Mouse (Mus musculus): ENCODE results near the gene Vmn1r188. TPM values are rescaled to one million over a fixed set of nuclear protein-coding genes. Genes with fewer than 3 reads are reported as not detected.
"Not testable (repeated sequence)": the region's sequence is repeated elsewhere in the genome, so short reads cannot be mapped to it uniquely, and the experiment has no call there.

Vmn1r188 gene
- not detected in 2 replicates for polyA plus RNA-seq (2015; fragmentation: Nextera tagmentation; extraction: Ambion mirVana)

GRCm38 (mm10) chr13:22084140-22084539 lies at the start of gene Vmn1r188:
TSS of gene Vmn1r188 (plus strand) at chr13:22084440.
- H3K27me3 ChIP-seq (ENCODE audit: control insufficient read depth, insufficient read depth, low read depth, low read length); H3K4me2 ChIP-seq (ENCODE audit: low read length); H3K36me3 ChIP-seq (ENCODE audit: control insufficient read depth, insufficient read depth, low read length); H3K27ac ChIP-seq (ENCODE audit: low read length); H3K9me3 ChIP-seq (replicated peaks; ENCODE audit: control insufficient read depth, low read length, poor library complexity, severe bottlenecking); H3K9ac ChIP-seq (ENCODE audit: low read depth, low read length); ATAC-seq; H3K4me1 ChIP-seq (ENCODE audit: control insufficient read depth, insufficient read depth, low read length); H3K4me3 ChIP-seq (ENCODE audit: low read depth, low read length): not testable (repeated sequence)
- WGBS = 95% methylated on average over 1 of the region's 1 CpGs

- WGBS = under 1% methylated on average over 10 of the region's 14 CpGs
- H3K4me1 ChIP-seq (ENCODE audit: control insufficient read depth, insufficient read depth, low read length) = peaks cover 14% of the 10 kb centered on the region
Measured at GRCm38 (mm10) chr13:22034443-22035266, 49.6 kb upstream of the Vmn1r188 start.

GRCm38 (mm10) chr13:22035267-22036148 lies 48.7 kb upstream of the Vmn1r188 start, which contains the start of the genes Hist1h2ah and Hist1h2bk:
TSS of gene Hist1h2ah (minus strand) at chr13:22035568.
TSS of gene Hist1h2bk (plus strand) at chr13:22035870.
- not testable (repeated sequence) for H3K36me3 ChIP-seq (ENCODE audit: control insufficient read depth, insufficient read depth, low read length); H3K27me3 ChIP-seq (ENCODE audit: control insufficient read depth, insufficient read depth, low read depth, low read length); H3K9me3 ChIP-seq (replicated peaks; ENCODE audit: control insufficient read depth, low read length, poor library complexity, severe bottlenecking)
- under 1% methylated on average over 21 of the region's 69 CpGs for WGBS
- Histone ChIP-seq H3K4me3 (ENCODE audit: low read depth, low read length) (peak within 1 kb of the TSS; percentile 43), H3K4me1 (ENCODE audit: control insufficient read depth, insufficient read depth, low read length) (peaks cover 22% of the 10 kb centered on the region), H3K27ac (ENCODE audit: low read length) (peak within 1 kb of the TSS; percentile 59; the same call in 1 of the 2 replicates), H3K4me2 (ENCODE audit: low read length) (peak within 1 kb of the TSS; percentile 74), H3K9ac (ENCODE audit: low read depth, low read length) (peak within 1 kb of the TSS; percentile 35; the same call in 1 of the 2 replicates)
- ATAC-seq = peak; percentile 99

More at GRCm38 (mm10) chr13:22034443-22035266, 49.6 kb upstream of the Vmn1r188 start:
- Histone ChIP-seq H3K4me3 (ENCODE audit: low read depth, low read length) (peak overlapping the region; percentile 33), H3K36me3 (ENCODE audit: control insufficient read depth, insufficient read depth, low read length) (no peaks in the 10 kb centered on the region), H3K27ac (ENCODE audit: low read length) (no peak overlapping the region), H3K9me3 (replicated peaks; ENCODE audit: control insufficient read depth, low read length, poor library complexity, severe bottlenecking) (no peaks in the 10 kb centered on the region), H3K9ac (ENCODE audit: low read depth, low read length) (peak overlapping the region; percentile 35; the same call in 1 of the 2 replicates), H3K4me2 (ENCODE audit: low read length) (peak overlapping the region; percentile 64), H3K27me3 (ENCODE audit: control insufficient read depth, insufficient read depth, low read depth, low read length) (no peaks in the 10 kb centered on the region)
- no peak; the same call in 1 of the 2 replicates for ATAC-seq

GRCm38 (mm10) chr13:22036149-22036956 lies 47.9 kb upstream of the Vmn1r188 start:
- Histone ChIP-seq H3K4me3 (ENCODE audit: low read depth, low read length) (peak overlapping the region; percentile 40), H3K9ac (ENCODE audit: low read depth, low read length) (0 out of 2 replicates have a peak overlapping the region, but pooled peaks have one; percentile 21), H3K27me3 (ENCODE audit: control insufficient read depth, insufficient read depth, low read depth, low read length) (no peaks in the 10 kb centered on the region), H3K36me3 (ENCODE audit: control insufficient read depth, insufficient read depth, low read length) (no peaks in the 10 kb centered on the region), H3K4me1 (ENCODE audit: control insufficient read depth, insufficient read depth, low read length) (peaks cover 25% of the 10 kb centered on the region), H3K27ac (ENCODE audit: low read length) (peak overlapping the region; percentile 59; the same call in 1 of the 2 replicates), H3K9me3 (replicated peaks; ENCODE audit: control insufficient read depth, low read length, poor library complexity, severe bottlenecking) (no peaks in the 10 kb centered on the region), H3K4me2 (ENCODE audit: low read length) (peak overlapping the region; percentile 74)
- WGBS = 2% methylated on average over 17 of the region's 23 CpGs
- ATAC-seq = peak; percentile 22; the same call in 1 of the 2 replicates

- H3K9me3 ChIP-seq (replicated peaks; ENCODE audit: control insufficient read depth, low read length, poor library complexity, severe bottlenecking) = no peaks in the 10 kb centered on the region
- 65% methylated on average over 3 of the region's 3 CpGs for WGBS
- H3K9ac ChIP-seq (ENCODE audit: low read depth, low read length) = no peak overlapping the region
- no peak for ATAC-seq
- no peak overlapping the region for H3K27ac ChIP-seq (ENCODE audit: low read length)
- H3K4me1 ChIP-seq (ENCODE audit: control insufficient read depth, insufficient read depth, low read length) = peaks cover 29% of the 10 kb centered on the region
- no peak overlapping the region; the same call in 1 of the 2 replicates for H3K4me2 ChIP-seq (ENCODE audit: low read length)
- no peaks in the 10 kb centered on the region for H3K27me3 ChIP-seq (ENCODE audit: control insufficient read depth, insufficient read depth, low read depth, low read length)
- no peaks in the 10 kb centered on the region for H3K36me3 ChIP-seq (ENCODE audit: control insufficient read depth, insufficient read depth, low read length)
- no peak overlapping the region for H3K4me3 ChIP-seq (ENCODE audit: low read depth, low read length)
Measured at GRCm38 (mm10) chr13:22036986-22037385, 47.3 kb upstream of the Vmn1r188 start.

- WGBS = 79% methylated on average over 2 of the region's 2 CpGs
- Histone ChIP-seq H3K4me1 (ENCODE audit: control insufficient read depth, insufficient read depth, low read length) (peaks cover 33% of the 10 kb centered on the region), H3K9ac (ENCODE audit: low read depth, low read length) (no peak overlapping the region), H3K27ac (ENCODE audit: low read length) (no peak overlapping the region), H3K9me3 (replicated peaks; ENCODE audit: control insufficient read depth, low read length, poor library complexity, severe bottlenecking) (no peaks in the 10 kb centered on the region), H3K4me2 (ENCODE audit: low read length) (no peak overlapping the region), H3K36me3 (ENCODE audit: control insufficient read depth, insufficient read depth, low read length) (no peaks in the 10 kb centered on the region), H3K27me3 (ENCODE audit: control insufficient read depth, insufficient read depth, low read depth, low read length) (no peaks in the 10 kb centered on the region), H3K4me3 (ENCODE audit: low read depth, low read length) (no peak overlapping the region)
- no peak for ATAC-seq
Measured at GRCm38 (mm10) chr13:22037415-22037814, 46.8 kb upstream of the Vmn1r188 start.

GRCm38 (mm10) chr13:22039364-22039763 lies 44.9 kb upstream of the Vmn1r188 start:
- Histone ChIP-seq H3K27me3 (ENCODE audit: control insufficient read depth, insufficient read depth, low read depth, low read length) (no peaks in the 10 kb centered on the region), H3K9ac (ENCODE audit: low read depth, low read length) (no peak overlapping the region), H3K27ac (ENCODE audit: low read length) (no peak overlapping the region), H3K36me3 (ENCODE audit: control insufficient read depth, insufficient read depth, low read length) (no peaks in the 10 kb centered on the region), H3K4me1 (ENCODE audit: control insufficient read depth, insufficient read depth, low read length) (peaks cover 40% of the 10 kb centered on the region), H3K4me3 (ENCODE audit: low read depth, low read length) (no peak overlapping the region), H3K4me2 (ENCODE audit: low read length) (no peak overlapping the region), H3K9me3 (replicated peaks; ENCODE audit: control insufficient read depth, low read length, poor library complexity, severe bottlenecking) (no peaks in the 10 kb centered on the region)
- no peak for ATAC-seq
- WGBS = 66% methylated on average over 5 of the region's 5 CpGs

GRCm38 (mm10) chr13:22039951-22040463 lies 44.2 kb upstream of the Vmn1r188 start:
- 10% methylated on average over 2 of the region's 2 CpGs for WGBS
- no peak overlapping the region; the same call in 1 of the 2 replicates for H3K4me3 ChIP-seq (ENCODE audit: low read depth, low read length)
- no peak overlapping the region for H3K27ac ChIP-seq (ENCODE audit: low read length)

More at GRCm38 (mm10) chr13:22039951-22040463, 44.2 kb upstream of the Vmn1r188 start:
- H3K9me3 ChIP-seq (replicated peaks; ENCODE audit: control insufficient read depth, low read length, poor library complexity, severe bottlenecking) = no peaks in the 10 kb centered on the region
- no peak for ATAC-seq
- H3K36me3 ChIP-seq (ENCODE audit: control insufficient read depth, insufficient read depth, low read length) = no peaks in the 10 kb centered on the region
- peak overlapping the region; percentile 89 for H3K4me2 ChIP-seq (ENCODE audit: low read length)
- H3K4me1 ChIP-seq (ENCODE audit: control insufficient read depth, insufficient read depth, low read length) = peaks cover 35% of the 10 kb centered on the region
- no peaks in the 10 kb centered on the region for H3K27me3 ChIP-seq (ENCODE audit: control insufficient read depth, insufficient read depth, low read depth, low read length)
- no peak overlapping the region for H3K9ac ChIP-seq (ENCODE audit: low read depth, low read length)

Measured in midbrain, embryonic 16.5 days (tissue).